Mouse (Mus musculus): ENCODE data around the gene Iqck.
A peak's percentile ranks its signal among the peaks of the same experiment; 100 is the strongest.

Iqck gene

GRCm38 (mm10) chr7:118991341-118991884, 135.9 kb downstream of the Iqck start:
- no peak for DNase-seq (ENCODE audit: low spot score)

DNA sequence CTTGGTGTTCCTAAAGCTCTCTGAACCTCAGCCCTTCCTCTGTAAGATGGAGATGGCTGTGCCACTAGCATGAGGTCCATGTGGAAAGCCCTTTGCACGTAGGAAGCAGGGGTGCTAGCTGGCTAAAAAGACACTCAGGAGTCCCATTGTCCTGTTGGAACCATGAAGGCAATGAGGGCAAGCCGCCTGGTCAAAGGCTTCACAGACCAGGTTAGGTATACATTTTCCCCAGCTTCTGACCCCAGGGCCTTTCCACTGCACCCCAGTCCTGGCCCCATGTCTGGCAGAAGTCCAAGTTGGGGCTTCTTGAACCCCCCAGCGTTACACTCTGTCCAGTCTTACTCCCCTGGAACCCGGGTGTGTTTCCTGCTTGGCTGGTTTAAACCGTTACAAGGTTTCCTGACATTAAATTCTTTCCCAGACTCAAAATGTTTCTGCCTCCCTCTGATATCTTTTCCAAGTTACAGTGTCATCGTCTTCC, 136.6 kb downstream of the Iqck start:
- DNase-seq (ENCODE audit: low spot score): no peak

DNA sequence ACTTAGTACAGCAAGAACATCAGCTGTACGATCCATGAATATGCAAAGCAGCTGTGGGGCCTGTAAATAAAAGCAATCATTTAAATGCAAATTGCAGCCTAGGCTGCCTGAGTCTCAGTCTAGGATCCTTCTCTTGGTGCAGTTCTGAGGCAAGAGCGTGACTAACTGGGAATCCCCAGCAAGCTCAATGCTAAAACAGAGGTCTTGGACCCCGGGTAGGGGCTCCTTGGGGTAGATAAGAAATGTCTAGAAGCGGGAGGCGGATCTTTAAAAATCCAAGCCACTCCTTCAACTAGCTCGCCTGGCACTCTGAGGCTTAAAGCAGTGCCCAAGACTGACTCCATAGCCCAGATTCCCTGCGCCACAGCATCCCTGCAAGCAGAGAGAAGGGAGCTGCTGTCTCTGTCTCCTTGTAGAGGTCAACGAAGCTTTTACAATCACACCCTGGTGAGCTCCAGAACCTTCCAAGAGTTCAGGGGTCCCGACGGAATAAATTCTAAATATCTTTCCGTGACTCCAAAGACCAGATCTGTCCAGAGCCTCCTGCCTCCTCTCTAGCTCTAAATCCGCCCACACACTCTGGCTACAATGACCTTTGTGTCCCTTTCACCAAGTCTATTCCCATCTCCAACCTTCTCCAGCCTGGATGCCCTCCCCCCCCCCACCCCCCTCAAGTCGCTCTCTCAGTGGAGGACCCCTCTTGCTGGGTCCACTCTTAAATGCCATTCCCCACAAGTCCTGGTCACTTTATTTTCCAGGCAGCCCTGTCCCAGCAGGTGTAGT, 137.3 kb downstream of the Iqck start:
- DNase-seq (ENCODE audit: low spot score): no peak

DNA sequence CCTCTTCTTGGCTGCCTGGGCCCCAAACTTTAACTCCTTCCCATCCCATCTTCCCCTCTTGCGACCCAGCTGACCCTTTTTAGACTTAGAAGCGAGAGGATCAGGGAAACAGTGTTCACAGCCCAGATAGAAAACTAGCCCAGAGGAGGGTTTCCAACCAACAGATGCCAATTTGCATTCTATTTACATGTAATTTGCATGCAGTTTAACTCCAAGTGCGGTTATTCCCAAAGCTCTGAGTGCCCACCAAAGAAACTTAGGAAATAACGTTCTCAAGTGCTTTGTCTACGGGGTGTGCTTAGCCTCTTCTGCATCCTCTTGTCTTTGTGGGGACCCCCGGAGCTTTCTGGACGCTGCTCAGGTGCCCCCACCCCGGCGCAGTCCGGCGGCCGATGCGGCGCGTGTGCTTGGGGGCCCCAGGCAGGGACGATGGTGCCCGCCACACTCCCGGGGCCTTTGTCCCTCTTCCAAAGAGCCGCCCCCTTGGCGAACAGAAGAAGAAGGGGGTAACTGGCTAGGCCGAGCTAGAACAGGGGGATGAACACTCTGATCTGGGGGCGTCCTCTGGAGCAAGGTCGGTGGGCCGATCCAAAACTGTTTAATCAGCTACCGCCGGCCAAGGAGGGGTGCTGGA, 138.2 kb downstream of the Iqck start:
- DNase-seq (ENCODE audit: low spot score): no peak

DNA sequence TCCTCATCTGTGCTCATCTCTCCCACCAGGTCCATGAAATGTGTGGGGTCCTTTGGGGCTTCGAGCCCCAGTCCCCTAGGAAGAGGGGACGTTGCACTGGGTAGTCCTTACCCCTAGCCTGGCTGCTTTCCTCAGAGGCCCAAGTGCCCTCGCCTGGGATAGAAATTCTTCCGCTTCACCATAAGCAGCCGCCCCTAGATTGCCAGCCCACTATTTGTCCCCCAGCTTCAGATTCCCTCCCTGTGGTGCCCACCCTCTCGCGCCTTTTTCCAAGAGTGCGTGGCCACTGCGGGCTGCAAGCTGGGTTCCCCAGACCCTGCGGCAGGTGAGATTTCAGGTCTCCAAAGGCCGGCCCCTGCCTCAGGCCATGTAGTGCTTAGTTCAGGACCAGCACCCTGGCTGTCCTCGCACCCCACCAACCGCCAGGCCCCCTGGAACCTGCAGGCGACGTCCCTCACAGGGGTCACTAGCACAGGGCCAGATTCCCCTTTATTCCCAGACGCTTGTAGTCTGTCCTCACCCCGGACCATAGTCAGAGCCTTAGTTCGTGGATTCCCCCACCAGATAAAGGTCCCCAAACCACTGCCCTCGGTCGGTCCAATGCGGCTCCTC, 138.8 kb downstream of the Iqck start:
- no peak for DNase-seq (ENCODE audit: low spot score)

DNA sequence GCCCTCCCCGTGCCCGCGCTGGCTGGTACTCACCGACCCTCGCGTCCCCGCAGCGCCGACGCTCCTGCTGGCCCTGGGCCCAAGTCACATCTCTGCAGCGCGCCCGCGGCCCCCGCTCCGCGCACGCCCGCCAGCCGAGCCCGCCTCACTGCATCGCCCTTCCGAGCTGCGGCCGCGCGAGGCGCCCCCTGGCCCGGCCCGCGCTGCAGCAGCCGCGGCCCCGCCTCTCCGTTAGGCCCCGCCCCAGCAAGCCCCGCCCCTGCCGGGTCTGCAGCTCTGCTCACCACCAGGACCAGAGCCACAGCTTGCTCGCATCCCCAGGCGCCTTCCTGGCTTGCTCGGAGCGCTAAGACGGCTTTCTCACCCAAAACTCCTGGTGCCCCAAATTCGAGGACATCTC, 139.5 kb downstream of the Iqck start, which contains the start of gene Gprc5b:
Gene Gprc5b (minus strand): TSS at position 205 of the 400 bp plus-strand sequence.
- DNase-seq (ENCODE audit: low spot score): peak; percentile 94

DNA sequence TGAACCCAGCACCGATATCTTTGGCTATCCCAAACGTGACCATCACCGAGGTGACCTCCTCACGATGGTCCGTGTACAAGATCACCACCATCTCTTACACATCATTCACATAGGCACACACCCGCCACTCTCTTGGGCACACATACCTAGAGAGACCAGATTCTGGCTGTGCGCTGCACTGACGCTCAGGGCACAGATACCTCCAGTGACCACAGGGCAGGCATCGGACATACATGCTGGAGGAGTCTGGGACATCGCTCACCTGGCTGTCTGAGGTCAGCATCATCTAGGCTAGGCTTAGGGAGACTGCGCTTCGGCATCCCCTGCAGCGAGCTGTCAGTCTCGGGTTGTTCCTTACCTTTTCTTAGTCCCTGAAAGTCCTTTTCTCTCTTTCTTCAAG, 140.1 kb downstream of the Iqck start:
- DNase-seq (ENCODE audit: low spot score): no peak

- DNase-seq (ENCODE audit: low spot score): peak; percentile 83
Observed at GRCm38 (mm10) chr7:118996137-118996837, 140.7 kb downstream of the Iqck start.

DNA sequence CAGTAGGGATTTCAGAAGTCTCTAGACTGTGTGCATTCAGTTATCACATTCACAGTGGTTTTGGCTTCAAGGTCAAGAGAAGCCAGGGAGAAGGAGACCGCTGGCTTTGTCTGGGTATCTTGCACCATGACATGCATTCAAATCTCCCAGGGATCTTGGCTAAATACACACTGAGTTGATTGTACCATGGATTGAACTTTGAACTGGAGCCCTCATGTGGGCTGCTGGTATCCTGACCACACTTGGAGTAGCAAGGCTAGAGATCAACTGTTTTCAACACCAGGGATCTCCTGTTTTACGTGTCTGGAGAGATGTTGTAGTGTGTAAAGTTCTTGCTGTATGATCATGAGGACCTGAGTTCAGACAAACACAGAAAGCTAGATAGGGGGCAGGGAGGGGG, 144.3 kb downstream of the Iqck start:
- DNase-seq (ENCODE audit: low spot score): no peak

GRCm38 (mm10) chr7:119001965-119002364, 146.4 kb downstream of the Iqck start:
- no peak for DNase-seq (ENCODE audit: low spot score)

DNA sequence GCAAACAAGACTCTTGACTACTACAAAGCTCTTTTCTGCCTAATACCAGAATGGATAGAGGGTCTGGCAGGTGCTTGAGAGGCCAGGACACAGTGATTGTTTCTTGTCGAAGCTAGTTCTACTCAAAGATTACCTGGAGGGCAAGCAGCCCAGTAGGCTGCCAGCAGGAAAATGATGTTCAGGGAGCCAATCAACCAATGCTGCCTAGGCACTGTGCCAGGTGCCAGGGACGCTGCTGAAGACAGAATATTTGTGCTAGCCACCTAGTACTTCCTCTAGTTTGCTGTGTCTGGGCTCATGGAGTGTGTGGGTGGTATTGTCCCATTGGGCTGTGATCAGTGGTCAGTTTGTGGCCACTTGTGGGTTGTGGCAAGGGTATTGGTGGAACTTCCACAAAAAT, 146.9 kb downstream of the Iqck start:
- no peak for DNase-seq (ENCODE audit: low spot score)

DNA sequence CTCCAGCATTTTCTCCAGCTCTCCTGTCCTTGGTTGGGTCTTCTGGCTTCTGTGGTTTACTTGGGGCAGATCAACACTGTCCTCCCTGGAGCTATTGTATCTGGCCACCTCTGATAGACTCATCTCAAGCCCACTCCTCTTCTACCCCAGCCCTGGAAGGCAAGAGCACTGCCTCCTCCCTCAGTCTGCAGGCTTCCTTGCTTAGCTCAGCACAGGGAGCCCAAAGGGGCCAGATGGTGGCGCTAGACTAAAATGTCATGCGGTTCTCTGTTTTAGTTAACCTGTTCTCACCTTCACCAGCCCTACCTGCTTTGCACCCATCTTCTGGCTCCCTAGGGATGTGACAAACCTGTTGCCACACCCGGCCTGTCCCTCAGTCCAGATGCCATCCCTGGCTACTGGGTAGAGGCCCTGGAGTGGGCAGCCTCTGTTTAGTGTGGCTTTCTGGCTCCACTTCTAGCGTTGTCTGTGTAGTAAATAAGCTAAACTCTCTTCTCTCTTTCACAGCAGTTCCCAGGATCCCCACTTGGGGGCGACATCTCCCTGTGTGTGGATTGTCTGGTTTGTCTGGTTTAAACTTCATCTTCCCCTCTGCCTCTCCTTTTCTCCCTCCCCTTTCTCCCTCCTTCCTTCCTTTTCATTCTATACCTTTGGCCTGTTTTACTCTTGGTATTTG, 155.4 kb downstream of the Iqck start:
- DNase-seq (ENCODE audit: low spot score): peak; percentile 67

DNA sequence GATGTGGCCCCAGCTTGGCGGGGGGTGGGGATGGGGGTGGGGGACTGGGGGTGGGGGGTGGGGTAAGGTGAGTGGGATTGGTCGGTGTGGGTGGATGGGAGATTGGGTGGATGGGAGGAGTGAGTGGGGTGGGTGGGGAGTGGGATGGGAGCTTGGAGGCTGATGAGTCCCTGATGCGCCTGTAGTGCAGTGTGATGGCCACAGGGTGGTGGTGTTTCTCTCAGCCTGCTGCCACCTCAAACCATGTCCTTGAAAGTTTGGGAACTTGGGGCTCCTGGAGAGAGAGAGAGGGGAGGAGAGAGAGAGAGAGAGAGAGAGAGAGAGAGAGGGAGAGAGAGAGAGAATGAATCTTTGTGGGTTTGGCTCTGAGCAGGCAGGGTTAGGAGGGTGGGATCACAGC, 160.2 kb downstream of the Iqck start:
- no peak for DNase-seq (ENCODE audit: low spot score)

GRCm38 (mm10) chr7:119019537-119019936, 164.0 kb downstream of the Iqck start:
- DNase-seq (ENCODE audit: low spot score): peak; percentile 30
